Mouse (Mus musculus) intestine, embryonic 15.5 days (tissue): ENCODE results near the gene Arhgef10l. TPM values are rescaled to one million over a fixed set of nuclear protein-coding genes. Genes with fewer than 3 reads are reported as not detected.
A peak's percentile ranks its signal among the peaks of the same experiment; 100 is the strongest.

Source experiments
- ATAC-seq: fragments of 200-750 bp; cut with Nextera tagmentation; 2 replicates; pipeline ENCODE4 v1.8.0; 2017; ENCODE audit warnings: moderate TSS enrichment, moderate library complexity
- H3K27ac ChIP-seq: fragments of 300-500 bp; sonication (generic); 2 replicates; pipeline ENCODE4 v1.5.1; 2015; ENCODE audit warnings: mild to moderate bottlenecking, inconsistent platforms
- H3K27me3 ChIP-seq: fragments of 300-500 bp; sonication (generic); replicated peaks from 2 replicates; pipeline ENCODE4 v1.6.1; 2015; ENCODE audit warnings: inconsistent platforms
- H3K36me3 ChIP-seq: fragments of 300-500 bp; sonication (generic); 2 replicates; pipeline ENCODE4 v1.6.1; 2015; ENCODE audit warnings: inconsistent platforms
- H3K4me1 ChIP-seq: fragments of 300-500 bp; sonication (generic); replicated peaks from 2 replicates; pipeline ENCODE4 v1.6.1; 2015; ENCODE audit warnings: inconsistent platforms
- H3K4me2 ChIP-seq: fragments of 300-500 bp; sonication (generic); replicated peaks from 2 replicates; pipeline ENCODE4 v1.6.1; 2015; ENCODE audit warnings: mild to moderate bottlenecking, inconsistent platforms
- H3K4me3 ChIP-seq: fragments of 300-500 bp; sonication (generic); replicated peaks from 2 replicates; pipeline ENCODE4 v1.5.1; 2015; ENCODE audit warnings: inconsistent platforms
- H3K9ac ChIP-seq: fragments of 300-500 bp; sonication (generic); 2 replicates; pipeline ENCODE4 v1.6.1; 2015; ENCODE audit warnings: inconsistent platforms
- H3K9me3 ChIP-seq: fragments of 300-500 bp; sonication (generic); 2 replicates; pipeline ENCODE4 v1.6.1; 2016; ENCODE audit warnings: inconsistent platforms
- WGBS: fragments of 180-500 bp; shearing (Covaris S2); methylation state at CpG from one replicate; pipeline ENCODE4 v1.1.7; 2015; 5-methylcytosine and 5-hydroxymethylcytosine counted together
- polyA plus RNA-seq: library from polyadenylated mRNA; unstranded; fragments of >200 nt; fragmentation: Nextera tagmentation; extraction: Ambion mirVana; gene quantifications from 2 replicates; pipeline ENCODE4 v1.2.1, GENCODE M21; 2015

The Arhgef10l gene
- polyA plus RNA-seq, 1 experiment from 2014 or later: 15.3 TPM

GRCm38 (mm10) chr4:140665053-140665452 lies 759 bp downstream of the Arhgef10l start:
- Histone ChIP-seq H3K4me3 (no peak overlapping the region), H3K4me1 (peaks cover 27% of the 10 kb centered on the region), H3K27ac (no peak overlapping the region), H3K9me3 (no peaks in the 10 kb centered on the region), H3K4me2 (0 out of 2 replicates have a peak overlapping the region, but pooled peaks have one; percentile 30), H3K27me3 (no peaks in the 10 kb centered on the region), H3K36me3 (no peaks in the 10 kb centered on the region), H3K9ac (no peak overlapping the region)
- WGBS: 68% methylated on average over 7 of the region's 7 CpGs
- ATAC-seq: no peak

- H3K36me3 ChIP-seq: no peaks in the 10 kb centered on the region
- no peaks in the 10 kb centered on the region for H3K9me3 ChIP-seq
- H3K9ac ChIP-seq: no peak overlapping the region
- 45% methylated on average over 10 of the region's 10 CpGs for WGBS
- no peaks in the 10 kb centered on the region for H3K27me3 ChIP-seq
- peaks cover 39% of the 10 kb centered on the region for H3K4me1 ChIP-seq
- no peak overlapping the region for H3K4me2 ChIP-seq
- no peak for ATAC-seq
- H3K4me3 ChIP-seq: no peak overlapping the region
- peak overlapping the region; percentile 32; the same call in 1 of the 2 replicates for H3K27ac ChIP-seq
These were observed 2.8 kb downstream of the Arhgef10l start for GRCm38 (mm10) chr4:140662882-140663585.

- ATAC-seq: no peak
- H3K4me3 ChIP-seq: no peak overlapping the region
- WGBS: 28% methylated on average over 7 of the region's 7 CpGs
- H3K27ac ChIP-seq: peak overlapping the region; percentile 32; the same call in 1 of the 2 replicates
- no peaks in the 10 kb centered on the region for H3K9me3 ChIP-seq
- no peak overlapping the region for H3K9ac ChIP-seq
- no peaks in the 10 kb centered on the region for H3K27me3 ChIP-seq
- H3K36me3 ChIP-seq: no peaks in the 10 kb centered on the region
- no peak overlapping the region for H3K4me2 ChIP-seq
- H3K4me1 ChIP-seq: peaks cover 45% of the 10 kb centered on the region
These were observed 3.4 kb downstream of the Arhgef10l start for GRCm38 (mm10) chr4:140662453-140662852.

- Histone ChIP-seq H3K27me3 (no peaks in the 10 kb centered on the region), H3K9me3 (no peaks in the 10 kb centered on the region), H3K36me3 (no peaks in the 10 kb centered on the region), H3K9ac (no peak overlapping the region), H3K4me2 (no peak overlapping the region), H3K4me3 (no peak overlapping the region), H3K4me1 (peaks cover 47% of the 10 kb centered on the region), H3K27ac (no peak overlapping the region)
- no peak for ATAC-seq
- 75% methylated on average over 18 of the region's 18 CpGs for WGBS
These were observed 4.3 kb downstream of the Arhgef10l start for GRCm38 (mm10) chr4:140661406-140662022.

GRCm38 (mm10) chr4:140657681-140658575 lies 7.9 kb downstream of the Arhgef10l start:
- H3K9ac ChIP-seq: peak overlapping the region; percentile 24
- H3K4me3 ChIP-seq: no peak overlapping the region
- no peaks in the 10 kb centered on the region for H3K36me3 ChIP-seq
- peaks cover 37% of the 10 kb centered on the region for H3K4me1 ChIP-seq
- ATAC-seq: peak; percentile 85
- 5% methylated on average over 24 of the region's 24 CpGs for WGBS
- H3K9me3 ChIP-seq: no peaks in the 10 kb centered on the region
- peak overlapping the region; percentile 53 for H3K4me2 ChIP-seq
- H3K27me3 ChIP-seq: no peaks in the 10 kb centered on the region
- peak overlapping the region; percentile 89 for H3K27ac ChIP-seq

- H3K36me3 ChIP-seq: no peaks in the 10 kb centered on the region
- ATAC-seq: no peak
- 86% methylated on average over 8 of the region's 8 CpGs for WGBS
These were observed 9.3 kb downstream of the Arhgef10l start for GRCm38 (mm10) chr4:140656529-140656928.

GRCm38 (mm10) chr4:140654798-140655197 lies 11.0 kb downstream of the Arhgef10l start:
- peaks cover 21% of the 10 kb centered on the region for H3K4me1 ChIP-seq
- H3K27ac ChIP-seq: no peak overlapping the region
- H3K4me2 ChIP-seq: no peak overlapping the region
- WGBS: 71% methylated on average over 8 of the region's 8 CpGs
- no peaks in the 10 kb centered on the region for H3K36me3 ChIP-seq
- no peaks in the 10 kb centered on the region for H3K9me3 ChIP-seq
- no peak overlapping the region for H3K4me3 ChIP-seq
- no peak overlapping the region for H3K9ac ChIP-seq
- no peaks in the 10 kb centered on the region for H3K27me3 ChIP-seq
- no peak for ATAC-seq

More at GRCm38 (mm10) chr4:140656529-140656928, 9.3 kb downstream of the Arhgef10l start:
- Histone ChIP-seq H3K4me2 (no peak overlapping the region), H3K27me3 (no peaks in the 10 kb centered on the region), H3K4me1 (peaks cover 24% of the 10 kb centered on the region), H3K4me3 (no peak overlapping the region), H3K9me3 (no peaks in the 10 kb centered on the region), H3K9ac (no peak overlapping the region), H3K27ac (no peak overlapping the region)

GRCm38 (mm10) chr4:140653835-140654583 lies 11.8 kb downstream of the Arhgef10l start:
- Histone ChIP-seq H3K4me1 (peaks cover 26% of the 10 kb centered on the region), H3K9me3 (no peaks in the 10 kb centered on the region), H3K4me2 (no peak overlapping the region), H3K36me3 (no peaks in the 10 kb centered on the region), H3K27me3 (no peaks in the 10 kb centered on the region), H3K9ac (no peak overlapping the region), H3K27ac (peak overlapping the region; percentile 32; the same call in 1 of the 2 replicates), H3K4me3 (no peak overlapping the region)
- no peak for ATAC-seq
- 37% methylated on average over 14 of the region's 14 CpGs for WGBS

GRCm38 (mm10) chr4:140649731-140650130 lies 16.1 kb downstream of the Arhgef10l start:
- Histone ChIP-seq H3K4me2 (no peak overlapping the region), H3K36me3 (no peaks in the 10 kb centered on the region), H3K9me3 (no peaks in the 10 kb centered on the region), H3K27ac (no peak overlapping the region), H3K9ac (no peak overlapping the region), H3K4me3 (no peak overlapping the region), H3K27me3 (no peaks in the 10 kb centered on the region), H3K4me1 (peaks cover 24% of the 10 kb centered on the region)
- WGBS: 59% methylated on average over 1 of the region's 1 CpGs
- no peak for ATAC-seq

- peak overlapping the region; percentile 75 for H3K4me3 ChIP-seq
- peak overlapping the region; percentile 90 for H3K9ac ChIP-seq
- 23% methylated on average over 9 of the region's 9 CpGs for WGBS
- H3K4me1 ChIP-seq: peaks cover 24% of the 10 kb centered on the region
- peak; percentile 58 for ATAC-seq
- no peaks in the 10 kb centered on the region for H3K27me3 ChIP-seq
- H3K4me2 ChIP-seq: peak overlapping the region; percentile 79
- H3K27ac ChIP-seq: peak overlapping the region; percentile 86
- H3K36me3 ChIP-seq: no peaks in the 10 kb centered on the region
- no peaks in the 10 kb centered on the region for H3K9me3 ChIP-seq
These were observed 16.6 kb downstream of the Arhgef10l start for GRCm38 (mm10) chr4:140649207-140649591.

GRCm38 (mm10) chr4:140648443-140649206 lies 17.2 kb downstream of the Arhgef10l start:
- ATAC-seq: peak; percentile 79
- Histone ChIP-seq H3K9me3 (no peaks in the 10 kb centered on the region), H3K4me2 (peak overlapping the region; percentile 79), H3K4me3 (peak overlapping the region; percentile 75), H3K27ac (peak overlapping the region; percentile 86), H3K36me3 (no peaks in the 10 kb centered on the region), H3K9ac (peak overlapping the region; percentile 90), H3K4me1 (peaks cover 24% of the 10 kb centered on the region), H3K27me3 (no peaks in the 10 kb centered on the region)
- 2% methylated on average over 32 of the region's 50 CpGs for WGBS
